Mouse (Mus musculus) kidney, postnatal 0 days (tissue): Measurements from ENCODE around the gene S100a10. TPM values are rescaled to one million over a fixed set of nuclear protein-coding genes. Genes with fewer than 3 reads are reported as not detected.

Experiments
- ATAC-seq: fragments of 200-750 bp; cut with Nextera tagmentation; replicated peaks from 2 replicates; pipeline ENCODE4 v1.8.0; 2017; ENCODE audit warnings: low read depth, moderate number of reproducible peaks, moderate TSS enrichment, moderate library complexity; ENCODE audit not compliant: low FRiP score
- DNase-seq: peaks from one replicate; pipeline ENCODE4 v3.0.0-alpha.2; 2016; ENCODE audit warnings: low spot score
- H3K27ac ChIP-seq: fragments of 300-500 bp; sonication (generic); 2 replicates; pipeline ENCODE4 v1.5.1; 2014; ENCODE audit warnings: mild to moderate bottlenecking
- H3K27me3 ChIP-seq: fragments of 300-500 bp; sonication (generic); 2 replicates; pipeline ENCODE4 v1.6.1; 2014; ENCODE audit warnings: low read length, mixed read lengths; ENCODE audit not compliant: insufficient read depth
- H3K36me3 ChIP-seq: fragments of 300-500 bp; sonication (generic); 2 replicates; pipeline ENCODE4 v1.6.1; 2014; ENCODE audit warnings: low read length, mixed read lengths; ENCODE audit not compliant: insufficient read depth
- H3K4me1 ChIP-seq: fragments of 300-500 bp; sonication (generic); replicated peaks from 2 replicates; pipeline ENCODE4 v1.6.1; 2014; ENCODE audit warnings: antibody characterized with exemption, low read length, mixed read lengths; ENCODE audit not compliant: insufficient read depth
- H3K4me2 ChIP-seq: fragments of 300-500 bp; sonication (generic); 2 replicates; pipeline ENCODE4 v1.6.1; 2014; ENCODE audit warnings: mild to moderate bottlenecking, low read length, moderate library complexity, mixed read lengths
- H3K4me3 ChIP-seq: fragments of 300-500 bp; sonication (generic); replicated peaks from 2 replicates; pipeline ENCODE4 v1.5.1; 2014; ENCODE audit warnings: low read depth, low read length
- H3K9ac ChIP-seq: fragments of 300-500 bp; sonication (generic); 2 replicates; pipeline ENCODE4 v1.6.1; 2014; ENCODE audit warnings: low read depth, low read length
- H3K9me3 ChIP-seq: fragments of 300-500 bp; sonication (generic); replicated peaks from 2 replicates; pipeline ENCODE4 v1.6.1; 2016; ENCODE audit warnings: low read length, inconsistent platforms, mixed read lengths
- CTCF ChIP-seq: IDR thresholded peaks from 2 replicates; pipeline ENCODE4 v1.5.1; 2016; ENCODE audit warnings: antibody characterized with exemption, low read depth, mild to moderate bottlenecking, moderate library complexity
- WGBS: fragments of 180-500 bp; shearing (Covaris S2); extraction: QIAGEN DNeasy Blood & Tissue Kit; methylation state at CpG from one replicate; pipeline ENCODE4 v1.1.7; 2014; 5-methylcytosine and 5-hydroxymethylcytosine counted together
- polyA plus RNA-seq: library from polyadenylated mRNA; unstranded; fragments of >200 nt; fragmentation: Nextera tagmentation; extraction: Ambion mirVana; gene quantifications from 2 replicates; pipeline ENCODE4 v1.2.1, GENCODE M21; 2015

S100a10 gene
- polyA plus RNA-seq, 1 experiment from 2014 or later, result 566 TPM

GRCm38 (mm10) chr3:93551950-93552901, 2.7 kb upstream of the S100a10 start:
- Histone ChIP-seq H3K27ac (no peak overlapping the region), H3K36me3 (no peaks in the 10 kb centered on the region), H3K4me1 (peaks cover 20% of the 10 kb centered on the region), H3K9ac (no peak overlapping the region), H3K27me3 (no peaks in the 10 kb centered on the region), H3K4me2 (no peak overlapping the region), H3K4me3 (no peak overlapping the region), H3K9me3 (no peaks in the 10 kb centered on the region)
- TF ChIP-seq CTCF, result no peak
- DNase-seq (peak; percentile 22), ATAC-seq (no peak)
- 74% methylated on average over 5 of the region's 5 CpGs for WGBS

- WGBS, result 94% methylated on average over 2 of the region's 2 CpGs
- Histone ChIP-seq H3K27me3 (no peaks in the 10 kb centered on the region), H3K27ac (no peak overlapping the region), H3K4me1 (peaks cover 20% of the 10 kb centered on the region), H3K9me3 (no peaks in the 10 kb centered on the region), H3K36me3 (no peaks in the 10 kb centered on the region), H3K9ac (no peak overlapping the region), H3K4me3 (no peak overlapping the region), H3K4me2 (no peak overlapping the region)
- no peak for ATAC-seq
- DNase-seq, result no peak
- TF ChIP-seq CTCF, result no peak
These were observed 1.6 kb upstream of the S100a10 start for GRCm38 (mm10) chr3:93553311-93553710.

DNA sequence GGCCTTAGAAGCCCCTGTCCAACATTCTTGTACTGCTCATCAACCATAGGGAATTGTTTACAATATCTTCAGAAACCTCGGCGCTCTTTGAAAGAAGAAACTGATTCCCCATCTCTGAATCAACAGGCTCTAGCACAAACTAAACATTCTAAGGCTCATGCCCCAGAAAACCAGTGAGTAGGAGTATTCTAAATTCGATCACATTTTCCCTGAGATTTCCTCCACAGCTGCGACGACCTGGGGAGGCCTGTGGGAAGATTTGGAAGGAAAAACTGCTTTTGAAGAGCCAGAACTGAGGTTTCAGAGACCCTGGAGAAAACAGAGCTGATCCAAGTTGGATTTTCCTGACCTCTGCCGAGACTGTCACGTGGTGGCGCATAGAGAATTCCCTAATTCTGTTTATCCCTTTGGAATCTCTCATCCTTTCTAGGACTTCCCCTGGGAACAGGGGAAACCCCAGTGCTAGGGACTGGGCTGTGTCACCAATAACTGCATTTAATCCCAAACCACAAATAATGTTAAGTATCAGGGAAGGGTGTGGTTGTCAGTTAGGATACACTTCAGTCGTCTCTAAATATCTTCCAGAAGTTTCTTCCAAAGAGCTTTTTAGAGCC, 1.0 kb upstream of the S100a10 start:
- Histone ChIP-seq H3K36me3 (no peaks in the 10 kb centered on the region), H3K27ac (0 out of 2 replicates have a peak overlapping the region, but pooled peaks have one; percentile 71), H3K9ac (no peak overlapping the region), H3K27me3 (no peaks in the 10 kb centered on the region), H3K4me1 (peaks cover 20% of the 10 kb centered on the region), H3K9me3 (no peaks in the 10 kb centered on the region), H3K4me3 (no peak overlapping the region), H3K4me2 (peak overlapping the region; percentile 61; the same call in 1 of the 2 replicates)
- ATAC-seq (no peak), DNase-seq (peak; percentile 21)
- 50% methylated on average over 9 of the region's 9 CpGs for WGBS
- no peak for TF ChIP-seq CTCF

DNA sequence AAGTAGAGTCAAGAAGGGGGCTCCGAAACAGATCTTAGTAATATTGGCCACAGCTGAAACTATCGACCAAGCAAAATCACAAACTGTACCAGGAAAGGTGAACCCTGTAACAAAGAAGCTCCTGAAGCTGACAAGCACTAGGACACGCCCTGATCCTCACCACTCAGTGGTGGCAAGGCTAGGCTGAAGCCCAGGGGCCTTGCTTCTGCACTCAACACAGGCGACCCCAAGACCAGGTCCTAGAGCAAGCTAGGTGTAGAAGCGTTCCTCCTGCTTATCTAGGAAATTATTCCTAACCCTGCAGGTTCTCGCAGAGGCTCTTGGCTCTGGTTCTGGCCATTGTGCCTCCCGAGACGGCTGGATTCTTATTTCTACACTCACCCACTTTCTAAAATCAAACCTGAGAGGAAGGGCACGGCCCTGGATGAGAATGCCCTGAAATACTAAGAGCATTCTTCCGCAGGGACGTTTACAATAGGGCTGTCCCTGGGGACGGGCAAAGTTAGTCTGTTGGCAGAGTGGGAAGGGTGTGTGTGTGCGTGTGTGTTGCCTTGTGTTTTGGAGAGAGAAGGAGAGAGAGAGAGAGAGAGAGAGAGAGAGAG, 400 bp upstream of the S100a10 start:
- H3K27ac ChIP-seq, result peak overlapping the region; percentile 71
- ATAC-seq (peak; percentile 15), DNase-seq (peak; percentile 48)
- peak overlapping the region; percentile 45 for H3K9ac ChIP-seq
- no peak for TF ChIP-seq CTCF
- H3K4me1 ChIP-seq, result peaks cover 20% of the 10 kb centered on the region
- H3K36me3 ChIP-seq, result no peaks in the 10 kb centered on the region
- H3K9me3 ChIP-seq, result no peaks in the 10 kb centered on the region
- H3K4me2 ChIP-seq, result peak overlapping the region; percentile 61
- H3K27me3 ChIP-seq, result no peaks in the 10 kb centered on the region
- 18% methylated on average over 12 of the region's 13 CpGs for WGBS
- H3K4me3 ChIP-seq, result peak overlapping the region; percentile 57

GRCm38 (mm10) chr3:93555878-93556254, 986 bp downstream of the S100a10 start:
- peak overlapping the region; percentile 61 for H3K4me2 ChIP-seq
- no peaks in the 10 kb centered on the region for H3K27me3 ChIP-seq
- 17% methylated on average over 2 of the region's 2 CpGs for WGBS
- H3K9me3 ChIP-seq, result no peaks in the 10 kb centered on the region
- DNase-seq (peak; percentile 74), ATAC-seq (peak; percentile 86)
- no peak for TF ChIP-seq CTCF
- peaks cover 4% of the 10 kb centered on the region; the same call in 1 of the 2 replicates for H3K36me3 ChIP-seq
- H3K4me1 ChIP-seq, result peaks cover 20% of the 10 kb centered on the region
- peak overlapping the region; percentile 74 for H3K9ac ChIP-seq
- H3K4me3 ChIP-seq, result peak overlapping the region; percentile 57
- H3K27ac ChIP-seq, result peak overlapping the region; percentile 91

DNA sequence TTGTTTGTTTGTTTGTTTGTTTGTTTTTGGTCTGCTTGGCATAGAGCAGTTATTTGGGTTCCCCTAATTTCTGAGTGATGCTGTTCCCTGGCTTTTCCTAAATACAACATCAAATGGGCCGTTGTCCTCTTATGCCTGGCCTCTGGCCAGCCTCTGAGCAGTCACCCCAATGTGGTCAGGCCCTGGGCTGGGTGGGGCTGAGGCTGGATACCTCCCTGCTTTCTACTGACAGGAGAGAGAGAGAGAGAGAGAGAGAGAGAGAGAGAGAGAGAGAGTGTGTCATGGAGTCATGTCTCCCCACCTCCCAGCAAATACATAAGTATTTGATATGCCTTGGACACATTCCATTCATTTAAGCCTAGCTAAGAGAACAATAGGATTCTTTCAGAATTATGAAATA, 1.7 kb downstream of the S100a10 start:
- H3K27ac ChIP-seq, result peak overlapping the region; percentile 91; the same call in 1 of the 2 replicates
- no peaks in the 10 kb centered on the region for H3K27me3 ChIP-seq
- H3K4me3 ChIP-seq, result peak overlapping the region; percentile 57
- no peak for DNase-seq
- peak overlapping the region; percentile 61 for H3K4me2 ChIP-seq
- no peak for TF ChIP-seq CTCF
- H3K9me3 ChIP-seq, result no peaks in the 10 kb centered on the region
- peaks cover 20% of the 10 kb centered on the region for H3K4me1 ChIP-seq
- peaks cover 12% of the 10 kb centered on the region for H3K36me3 ChIP-seq
- 36% methylated on average over 1 of the region's 1 CpGs for WGBS
- ATAC-seq, result no peak
- H3K9ac ChIP-seq, result peak overlapping the region; percentile 74; the same call in 1 of the 2 replicates
